Mouse (Mus musculus) retina, adult 2 months (tissue): ENCODE results near the gene Pcmtd2.
"Not testable (repeated sequence)": the region's sequence is repeated elsewhere in the genome, so short reads cannot be mapped to it uniquely, and the experiment has no call there.

ENCODE experiments used
- DNase-seq: peaks from one replicate; pipeline ENCODE4 v3.0.0-alpha.2; 2012; ENCODE audit warnings: low read depth, low spot score

The Pcmtd2 gene

GRCm38 (mm10) chr2:181837372-181838292 lies at the start of gene Pcmtd2:
Gene Pcmtd2 (plus strand): TSS chr2:181837854.
- peak; percentile 80 for DNase-seq

- no peak for DNase-seq
Measured at GRCm38 (mm10) chr2:181789396-181789795, 48.3 kb upstream of the Pcmtd2 start.

GRCm38 (mm10) chr2:181793186-181793585 lies 44.5 kb upstream of the Pcmtd2 start:
- not testable (repeated sequence) for DNase-seq

- DNase-seq, result no peak
Measured at GRCm38 (mm10) chr2:181795641-181796130, 42.0 kb upstream of the Pcmtd2 start.

GRCm38 (mm10) chr2:181797672-181798071 lies 40.0 kb upstream of the Pcmtd2 start:
- DNase-seq, result no peak

- no peak for DNase-seq
Measured at GRCm38 (mm10) chr2:181829032-181829650, 8.5 kb upstream of the Pcmtd2 start.

- DNase-seq, result no peak
Measured at GRCm38 (mm10) chr2:181832745-181833144, 4.9 kb upstream of the Pcmtd2 start.

GRCm38 (mm10) chr2:181838293-181838680 lies 633 bp downstream of the Pcmtd2 start:
- DNase-seq, result no peak

- no peak for DNase-seq
Measured at GRCm38 (mm10) chr2:181845709-181846394, 8.2 kb downstream of the Pcmtd2 start.

GRCm38 (mm10) chr2:181863791-181864535 lies 26.3 kb downstream of the Pcmtd2 start, which contains the start of gene Polr3k:
Gene Polr3k (plus strand): TSS chr2:181864337.
- DNase-seq, result peak; percentile 81

- no peak for DNase-seq
Measured at GRCm38 (mm10) chr2:181864536-181864860, 26.8 kb downstream of the Pcmtd2 start.

GRCm38 (mm10) chr2:181866931-181867330 lies 29.3 kb downstream of the Pcmtd2 start:
- DNase-seq, result peak; percentile 57

GRCm38 (mm10) chr2:181871039-181871438 lies 33.4 kb downstream of the Pcmtd2 start:
- no peak for DNase-seq

- DNase-seq, result no peak
Measured at GRCm38 (mm10) chr2:181878903-181879302, 41.2 kb downstream of the Pcmtd2 start.

GRCm38 (mm10) chr2:181883022-181883749 lies 45.5 kb downstream of the Pcmtd2 start:
- no peak for DNase-seq
